Mouse (Mus musculus) B cell, adult 2 months (primary cell): ENCODE measurements around the gene Zp2.

Source experiments
- DNase-seq, 2 experiments: peaks; one replicate each; pipeline ENCODE4 v3.0.0; 2022

Zp2 gene

DNA sequence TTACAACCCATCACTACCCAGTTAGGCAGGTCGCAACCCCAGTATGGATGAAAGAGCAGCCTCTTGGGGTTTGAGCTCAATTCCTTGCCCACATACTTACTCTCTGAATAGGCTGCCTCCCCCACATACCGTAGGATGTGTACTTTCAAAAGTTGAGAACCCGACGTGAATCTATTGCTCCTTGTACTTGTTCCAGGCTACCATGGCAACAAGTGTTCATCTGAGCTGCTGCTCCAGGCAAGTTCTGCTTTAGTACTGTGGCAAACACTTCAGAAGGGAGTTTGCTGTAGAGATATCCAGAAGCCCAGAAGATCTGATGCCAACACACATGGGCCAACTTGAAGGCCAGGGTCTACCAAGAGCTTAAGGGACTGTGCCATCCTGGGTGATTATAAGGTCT, 16.1 kb downstream of the Zp2 start:
- DNase-seq: no peak

DNA sequence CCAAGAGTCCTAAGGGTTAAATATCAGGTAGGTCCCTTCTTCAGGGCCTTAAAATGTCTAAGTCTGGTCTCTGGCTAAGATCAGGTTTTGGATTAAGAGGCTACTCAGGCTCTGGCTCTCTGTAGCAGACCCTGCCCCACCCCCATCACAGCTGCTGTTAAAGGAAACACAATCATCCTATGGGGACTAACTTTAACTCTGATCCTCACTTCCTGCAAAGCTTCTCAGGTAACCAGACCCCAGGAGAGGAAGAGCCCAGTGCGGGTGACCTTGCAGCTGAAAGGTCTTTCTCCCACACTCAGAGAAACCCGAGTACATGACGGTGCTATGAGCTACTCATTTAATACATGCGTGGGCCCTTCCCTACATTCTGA, 17.4 kb downstream of the Zp2 start:
- no peak for DNase-seq

DNA sequence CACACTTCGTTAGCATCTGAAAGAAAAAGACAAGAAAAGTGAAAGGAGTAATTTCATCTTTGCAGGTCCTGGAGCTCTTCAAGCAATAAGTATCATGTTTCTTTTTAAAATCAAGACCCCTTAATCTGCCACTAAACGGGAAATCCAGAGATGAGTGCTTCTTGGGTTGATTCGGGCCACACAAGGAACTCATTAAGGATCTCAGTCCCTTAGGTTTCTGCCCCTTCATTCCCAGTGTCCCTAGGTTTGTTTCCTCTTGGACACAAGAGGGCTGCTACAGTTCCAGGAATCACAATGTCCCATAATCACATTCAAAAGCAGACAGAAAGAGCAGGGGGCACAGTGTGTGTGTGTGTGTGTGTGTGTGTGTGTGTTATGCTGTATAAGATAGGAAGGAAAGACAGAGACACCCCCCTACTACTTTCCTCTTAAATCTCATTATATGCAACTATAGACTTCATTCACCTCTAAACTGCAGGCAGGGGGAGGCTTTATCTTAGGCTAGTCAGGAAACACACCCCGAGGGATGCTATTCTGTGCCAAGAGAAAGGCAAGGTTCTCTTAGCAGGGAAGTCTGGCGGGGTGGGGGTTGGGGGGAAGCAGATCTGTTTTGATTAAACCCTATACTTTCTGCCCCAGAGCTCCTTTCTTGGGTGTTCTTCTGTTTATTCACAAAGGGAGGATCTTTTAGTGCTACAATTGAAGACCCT, 18.0 kb downstream of the Zp2 start:
- DNase-seq: no peak

DNA sequence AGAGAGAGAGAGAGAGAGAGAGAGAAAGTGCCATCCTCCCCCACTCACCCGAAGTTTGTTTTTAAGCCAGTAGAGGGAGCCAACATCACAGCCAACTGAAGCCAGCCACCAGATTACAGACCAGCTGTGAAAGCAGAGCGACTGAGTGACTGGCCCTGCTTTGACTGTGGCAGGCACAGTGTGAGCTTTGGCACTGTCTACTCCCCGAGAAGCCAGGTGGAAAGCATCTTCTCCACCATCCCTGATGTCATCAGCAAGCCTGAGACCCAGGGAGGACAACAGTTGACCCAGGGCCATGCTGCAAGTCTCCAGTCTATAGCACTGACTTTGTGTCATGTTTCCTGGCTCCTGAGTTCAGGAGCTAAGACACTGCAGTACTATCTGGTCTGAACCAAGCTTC, 20.2 kb downstream of the Zp2 start:
- peak; percentile 11 to 14 for DNase-seq

DNA sequence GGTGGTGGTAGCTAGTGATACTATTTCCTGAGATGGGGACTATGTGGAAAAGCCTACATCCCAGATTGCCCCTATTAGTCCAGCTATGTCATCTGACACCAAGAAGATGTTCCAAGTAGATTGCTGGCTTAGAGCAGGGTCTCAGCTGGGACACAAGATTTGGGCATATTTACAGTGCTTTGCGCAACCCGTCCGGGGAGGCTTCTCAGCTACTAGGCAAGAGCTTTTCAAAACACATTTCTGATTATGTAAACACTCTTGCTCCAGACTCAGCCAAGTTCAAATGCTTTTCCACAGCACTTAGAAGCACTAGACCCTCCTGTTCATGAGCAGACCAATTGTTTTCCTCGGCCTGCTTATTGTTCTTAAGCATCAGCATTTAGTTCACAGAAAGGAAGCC, 21.3 kb downstream of the Zp2 start:
- no peak for DNase-seq

DNA sequence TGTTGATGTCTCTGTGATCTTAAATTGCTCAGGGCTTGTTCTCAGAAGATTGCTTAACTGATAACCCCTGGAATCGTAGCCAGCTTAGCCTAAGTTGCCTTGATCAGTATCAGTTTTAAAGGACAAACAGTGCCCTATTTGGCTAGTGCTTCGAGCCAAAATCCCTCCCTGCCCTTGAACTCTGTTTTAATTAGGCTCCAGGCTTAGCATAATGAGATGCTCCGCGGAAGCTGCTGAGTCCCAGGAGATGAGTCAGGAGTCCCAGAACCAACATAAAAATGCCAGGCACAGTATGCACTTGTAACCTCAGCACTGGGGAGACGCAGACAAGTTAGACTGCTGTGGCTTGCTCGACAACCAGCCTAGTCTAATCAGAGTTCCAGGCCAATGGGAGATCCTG, 27.6 kb downstream of the Zp2 start:
- DNase-seq: no peak

DNA sequence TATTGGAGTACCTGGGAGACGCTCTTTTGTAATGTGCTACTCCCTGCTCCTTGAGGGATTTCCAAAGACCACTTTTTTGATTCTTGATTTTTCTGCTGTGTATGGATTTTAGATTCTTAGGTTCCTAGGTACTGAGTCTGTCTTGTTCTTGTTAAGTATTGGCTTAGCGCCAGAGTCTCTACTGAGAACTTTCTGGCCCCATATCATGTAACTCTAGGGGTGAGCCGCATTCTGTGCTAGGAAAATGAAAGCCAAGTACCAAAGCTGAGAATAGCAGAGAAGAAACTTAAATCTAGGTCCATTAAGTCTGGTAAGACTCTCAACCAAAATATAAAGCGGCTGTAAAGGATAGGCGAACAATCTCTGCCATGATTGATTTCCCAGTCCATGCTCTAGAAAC, 28.1 kb downstream of the Zp2 start:
- DNase-seq: no peak

DNA sequence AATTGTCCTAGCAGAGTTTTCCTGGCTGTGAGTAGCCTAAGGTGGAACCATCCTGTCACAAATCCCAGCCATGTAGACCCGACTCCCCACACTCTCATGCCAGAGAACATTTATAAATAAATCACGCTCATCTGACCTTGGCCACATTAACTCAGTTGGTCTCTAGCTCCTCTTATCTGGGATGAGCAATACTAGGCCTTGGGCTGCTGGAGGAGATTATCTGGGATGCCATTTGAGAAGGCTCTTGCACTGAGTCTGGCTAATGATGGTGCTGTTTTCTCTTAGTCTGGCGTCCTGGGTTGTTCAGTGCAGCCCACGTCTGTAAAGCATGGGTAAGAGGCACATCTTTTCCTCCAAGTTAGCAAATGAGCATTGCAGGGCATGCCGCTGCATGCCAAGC, 35.4 kb downstream of the Zp2 start:
- DNase-seq: no peak

DNA sequence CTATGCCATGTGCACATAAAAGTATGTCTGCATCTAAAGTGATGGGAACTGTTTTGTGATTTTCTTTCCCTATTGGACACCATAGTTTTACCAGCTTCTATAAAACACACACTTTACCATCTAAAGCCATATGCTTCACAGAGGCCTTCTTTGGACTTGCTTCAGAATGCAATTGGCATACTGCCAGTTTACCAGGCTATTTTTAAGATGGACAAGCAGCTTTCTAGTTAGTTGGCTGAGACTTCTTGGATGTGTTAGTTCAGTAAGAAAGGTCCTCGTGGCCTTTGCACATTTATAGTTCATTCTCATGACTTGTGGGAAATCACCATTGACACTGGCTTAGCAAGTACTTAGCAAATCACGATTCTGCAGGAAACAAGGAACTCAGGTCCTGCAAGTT, 38.7 kb downstream of the Zp2 start:
- DNase-seq: no peak

DNA sequence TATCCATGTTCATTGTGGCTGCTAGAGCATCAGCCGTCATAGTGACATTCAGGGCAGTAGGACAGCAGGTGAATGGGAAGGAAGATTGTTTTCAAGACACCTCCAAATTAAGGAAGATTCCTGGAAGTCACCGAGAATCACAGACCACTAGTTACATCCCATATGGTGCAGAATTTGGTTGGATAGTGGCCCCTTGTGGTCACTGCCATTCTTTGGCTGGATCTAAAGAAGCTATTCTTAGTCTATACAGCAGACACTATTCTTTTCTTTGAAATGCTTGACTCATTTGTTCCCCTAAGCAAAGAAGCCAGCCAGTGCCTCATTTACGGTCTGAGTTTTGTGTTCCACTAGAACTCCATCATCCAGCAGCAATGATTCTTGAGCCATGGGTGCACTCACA, 40.1 kb downstream of the Zp2 start:
- no peak for DNase-seq

DNA sequence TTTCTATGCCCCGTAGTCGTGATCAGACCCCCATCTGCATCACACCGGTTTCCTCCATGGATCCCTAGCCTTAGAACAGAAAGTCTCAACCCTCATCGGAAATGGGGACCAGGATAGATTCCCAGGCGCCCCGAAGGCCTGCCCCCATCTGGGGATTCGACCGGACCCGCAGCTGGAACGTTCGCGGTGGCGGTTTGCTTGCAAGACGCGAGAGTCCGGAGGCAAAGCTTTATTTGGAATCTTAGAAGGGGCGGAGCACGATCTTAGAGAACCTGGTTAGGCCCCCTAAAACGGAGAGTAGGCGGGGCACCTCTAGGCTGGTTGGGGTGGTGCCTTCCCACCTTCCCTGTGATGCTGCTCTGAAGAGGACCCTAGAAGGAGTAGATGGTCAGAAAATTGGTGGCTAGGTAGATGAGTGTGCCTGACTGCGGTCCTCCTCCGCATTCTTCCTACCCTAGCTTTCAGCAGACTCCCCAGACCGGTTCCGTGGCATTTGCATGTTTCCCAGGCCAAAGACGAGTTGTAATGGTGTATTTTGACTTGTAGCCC, 42.0 kb downstream of the Zp2 start:
- no peak for DNase-seq

DNA sequence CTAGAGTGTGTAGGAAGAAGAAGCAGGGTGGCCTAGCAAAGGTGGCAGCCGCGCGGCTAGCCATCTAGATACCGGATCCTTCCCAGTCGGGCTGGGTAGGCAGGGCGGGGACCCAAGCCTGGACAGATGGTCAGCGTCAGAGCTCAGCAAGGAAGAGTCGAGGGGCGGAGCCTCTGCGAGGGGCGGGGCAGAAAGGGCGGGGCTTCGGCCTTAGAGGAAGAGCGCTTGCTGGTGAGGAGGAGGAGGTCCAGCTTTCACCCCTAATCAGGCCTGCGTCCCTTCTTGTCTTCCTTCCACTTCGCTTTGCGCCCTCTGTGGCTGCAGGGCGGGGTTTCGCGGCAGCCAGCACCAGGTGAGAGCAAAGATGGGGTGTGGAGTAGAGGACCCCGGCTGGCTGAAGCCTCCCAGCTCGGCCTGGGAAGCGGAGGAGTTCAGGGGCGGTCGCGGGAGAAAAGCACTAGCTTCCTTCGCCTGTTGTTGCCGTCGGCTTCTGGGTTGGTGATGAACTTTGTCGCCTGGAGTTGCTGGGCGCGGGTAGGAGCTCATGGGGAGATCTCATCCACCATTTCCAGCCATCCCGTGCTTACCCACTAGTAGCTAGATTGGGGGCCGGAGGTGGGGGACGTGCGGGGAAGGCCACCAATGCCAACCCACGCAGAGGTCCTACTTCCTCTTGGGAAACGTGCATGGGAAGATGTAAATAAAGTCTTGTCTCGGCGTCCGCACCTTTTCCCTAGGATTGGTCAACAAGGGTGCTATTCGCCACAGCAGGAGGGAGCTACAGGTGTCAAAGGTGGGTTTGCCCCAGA, 42.7 kb downstream of the Zp2 start, which contains the start of gene Tmem159:
Gene Tmem159 (plus strand): TSS at position 190 of the 809 bp plus-strand sequence.
- DNase-seq: peak; percentile 50 to 53

DNA sequence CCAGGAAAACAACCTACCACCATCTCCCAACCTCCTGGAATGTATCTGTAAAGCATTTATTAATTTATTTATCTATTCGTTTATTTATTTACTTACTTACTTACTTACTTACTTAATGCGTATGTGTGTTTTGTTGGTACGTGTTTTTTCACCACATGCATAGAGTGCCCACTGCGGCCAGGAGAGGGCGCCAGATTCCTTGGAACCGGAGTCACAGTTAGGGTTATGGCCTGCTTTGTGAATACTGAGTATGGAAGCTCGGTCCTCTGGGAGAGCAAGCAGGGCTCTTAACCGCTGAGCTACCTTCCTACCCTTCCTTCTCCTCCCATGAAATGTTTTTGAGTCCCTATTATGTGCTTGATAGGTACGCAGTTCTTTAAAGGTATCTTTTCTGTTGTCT, 46.7 kb downstream of the Zp2 start:
- DNase-seq: peak; percentile 29

DNA sequence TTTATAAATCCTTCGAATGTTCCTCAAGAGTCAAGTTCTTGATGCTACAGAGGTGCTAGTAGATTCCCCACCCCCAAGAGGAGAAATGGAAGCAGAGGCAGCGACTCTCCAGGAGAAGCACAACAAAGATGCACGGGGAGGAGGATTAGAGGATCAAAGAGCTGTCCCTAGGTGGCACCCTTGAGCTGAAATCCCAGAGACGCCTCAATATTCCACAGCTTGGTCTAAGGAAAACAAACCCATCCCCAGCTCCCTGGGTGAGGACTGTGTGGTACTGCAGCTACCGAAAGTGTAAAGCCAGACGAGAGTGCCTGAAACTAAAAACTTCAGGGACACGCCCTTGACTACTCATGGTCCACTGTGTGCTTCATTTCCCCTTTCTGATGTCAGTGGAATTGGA, 47.2 kb downstream of the Zp2 start:
- no peak for DNase-seq

DNA sequence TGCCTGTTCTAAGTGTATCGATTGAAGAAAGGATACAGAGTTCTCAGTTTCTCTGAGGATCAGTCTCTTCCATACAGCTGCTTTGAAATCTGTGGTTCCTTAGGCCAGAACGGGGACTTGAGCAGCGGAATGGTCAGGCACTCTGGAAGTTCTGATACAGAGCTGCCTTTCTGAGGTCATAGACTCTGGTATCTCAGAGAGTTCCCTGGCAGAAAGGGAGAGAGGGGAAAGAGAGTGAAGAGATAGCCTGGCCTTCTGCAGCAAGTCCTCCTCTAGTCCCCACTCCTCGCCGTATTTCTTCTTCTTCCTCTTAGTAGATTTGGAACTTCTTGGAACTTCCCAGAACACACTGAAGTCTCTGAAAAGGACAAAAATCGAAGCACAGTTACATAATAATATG, 49.9 kb downstream of the Zp2 start, which contains the start of gene Dnah3:
Gene Dnah3 (minus strand): TSS at position 101 of the 400 bp plus-strand sequence.
- DNase-seq: no peak

DNA sequence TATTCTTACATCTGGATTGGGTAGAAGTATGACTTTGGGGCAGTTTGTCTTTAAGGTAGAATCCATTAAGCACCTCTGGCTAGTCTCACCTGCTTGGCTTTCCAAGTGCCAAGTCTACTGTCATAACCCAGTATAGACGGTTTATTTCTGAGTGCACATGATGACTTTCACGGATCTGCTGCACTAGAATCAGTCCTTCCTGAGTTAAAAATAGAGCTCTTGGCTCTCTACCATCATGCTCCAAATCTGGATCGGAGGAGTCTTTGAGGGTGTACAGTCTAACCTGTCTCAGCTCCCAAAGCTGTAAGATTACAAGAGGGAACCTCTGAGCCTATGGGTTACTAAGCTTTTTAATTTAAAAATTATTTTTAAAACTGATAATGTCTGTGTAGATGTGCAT, 50.9 kb downstream of the Zp2 start:
- DNase-seq: no peak

DNA sequence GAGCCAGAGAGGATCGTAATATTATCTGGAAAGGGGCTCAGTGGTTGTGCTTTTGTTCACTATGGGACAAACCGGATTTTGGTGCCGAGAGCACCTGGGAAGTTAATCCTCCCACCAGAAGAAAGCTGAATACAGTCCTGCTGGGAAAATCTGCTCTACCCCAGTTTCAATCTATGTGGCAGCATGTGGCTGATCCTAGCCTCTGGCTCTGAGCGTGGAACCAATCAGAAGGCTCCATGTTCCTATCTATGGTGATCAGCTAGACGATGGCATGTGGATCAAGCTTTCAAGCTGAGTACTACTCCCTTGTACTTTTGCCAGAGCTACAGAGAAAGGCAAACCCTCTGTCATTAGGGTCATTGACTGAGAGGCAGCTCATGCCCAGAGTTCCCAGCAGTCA, 52.1 kb downstream of the Zp2 start:
- DNase-seq: no peak

DNA sequence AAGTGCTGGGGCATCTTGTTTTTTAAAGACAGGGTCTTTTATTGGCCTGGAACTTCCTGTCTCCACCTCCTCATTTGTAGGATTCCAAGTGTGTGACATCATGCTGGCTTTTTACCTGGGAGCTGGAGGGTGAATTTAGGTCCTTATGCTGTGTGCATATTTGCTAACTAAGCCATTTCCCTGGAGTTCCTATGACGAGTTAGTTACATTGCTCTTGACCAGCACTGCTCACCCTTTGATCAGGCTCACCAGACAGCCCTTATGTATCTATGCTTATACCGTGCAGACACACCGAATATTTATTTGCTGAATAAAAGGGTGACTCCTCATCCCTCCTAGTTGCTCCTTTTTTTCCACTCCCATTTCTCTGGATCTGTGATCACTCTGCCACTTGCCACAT, 64.9 kb downstream of the Zp2 start:
- no peak for DNase-seq
